Mouse (Mus musculus): ENCODE results near the gene Nr1i2. TPM values are rescaled to one million over a fixed set of nuclear protein-coding genes. Genes with fewer than 3 reads are reported as not detected.
"Not testable (repeated sequence)": the region's sequence is repeated elsewhere in the genome, so short reads cannot be mapped to it uniquely, and the experiment has no call there.

Gene Nr1i2
- polyA plus RNA-seq (2015; fragmentation: Nextera tagmentation; extraction: Ambion mirVana): not detected in 2 replicates

- no peaks in the 10 kb centered on the region for H3K4me1 ChIP-seq
- no peak within 1 kb of the TSS for H3K27ac ChIP-seq (replicated peaks)
- H3K9ac ChIP-seq: no peak within 1 kb of the TSS
- no peaks in the 10 kb centered on the region for H3K36me3 ChIP-seq
- no peaks in the 10 kb centered on the region for H3K27me3 ChIP-seq
- H3K4me3 ChIP-seq (replicated peaks): no peak within 1 kb of the TSS
- no peaks in the 10 kb centered on the region for H3K9me3 ChIP-seq (replicated peaks)
- H3K4me2 ChIP-seq (replicated peaks): no peak within 1 kb of the TSS
- 63% methylated on average over 7 of the region's 7 CpGs for WGBS
- no peak for ATAC-seq (ENCODE audit: insufficient number of reproducible peaks, low FRiP score, low TSS enrichment, low read depth)
Observed at GRCm38 (mm10) chr16:38294685-38295348, at the start of gene Nr1i2. Gene Nr1i2 (minus strand): TSS chr16:38294824.

DNA sequence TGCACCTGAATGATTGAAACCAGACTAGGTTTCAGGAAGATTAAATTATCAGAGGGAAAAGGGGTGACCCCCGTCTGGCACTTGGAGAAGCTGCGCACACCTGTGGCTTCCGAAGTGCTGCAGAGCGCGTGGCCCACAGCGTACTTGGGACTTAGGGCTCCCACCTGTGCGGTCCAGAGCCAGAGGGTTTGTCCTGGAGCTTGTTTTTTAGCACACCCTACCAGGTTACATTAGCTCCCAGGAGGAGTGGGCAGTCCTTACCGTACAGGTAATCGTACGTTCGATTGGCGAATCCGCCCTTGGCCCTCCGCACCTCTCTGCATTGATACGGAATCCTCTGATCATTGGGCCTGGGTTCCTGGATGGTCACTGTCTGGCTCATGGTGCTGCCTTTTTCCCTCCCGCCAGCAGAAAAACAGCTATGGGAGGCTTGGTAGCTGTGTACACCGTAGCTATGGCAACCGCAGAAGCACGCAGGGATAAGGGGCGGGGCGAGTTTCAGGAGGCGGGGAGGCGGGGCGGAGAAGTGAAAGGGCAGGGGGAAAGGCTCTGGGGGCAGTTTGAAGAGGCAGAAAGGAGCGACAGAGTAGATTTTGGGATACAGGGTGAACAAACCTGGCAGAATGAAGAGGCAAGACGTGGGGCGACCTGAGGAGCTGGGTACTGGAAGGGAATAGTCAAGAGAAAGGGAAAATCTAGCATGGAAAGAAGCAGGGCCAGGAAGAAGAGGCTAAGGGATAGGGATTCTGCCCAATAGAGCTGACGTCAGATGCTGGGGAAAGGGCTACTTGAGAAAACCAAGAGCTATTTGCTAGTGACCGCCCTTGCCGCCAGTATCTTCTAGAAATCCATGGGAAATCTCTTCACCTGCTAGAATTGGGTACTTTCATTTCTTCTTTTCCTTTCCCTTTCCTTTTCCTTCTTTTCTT, 47.0 kb upstream of the Nr1i2 start, which contains the start of gene Maats1:
Maats1 (minus strand) TSS at position 748 of the 929 bp plus-strand sequence.
- Histone ChIP-seq H3K36me3 (no peaks in the 10 kb centered on the region), H3K4me2 (replicated peaks) (peak within 1 kb of the TSS; percentile 72), H3K27me3 (no peaks in the 10 kb centered on the region), H3K9me3 (replicated peaks) (no peaks in the 10 kb centered on the region), H3K27ac (replicated peaks) (no peak within 1 kb of the TSS), H3K4me1 (peaks cover 7% of the 10 kb centered on the region), H3K9ac (peak within 1 kb of the TSS; percentile 12; the same call in 1 of the 2 replicates), H3K4me3 (replicated peaks) (peak within 1 kb of the TSS; percentile 38)
- WGBS: 8% methylated on average over 30 of the region's 30 CpGs
- peak; percentile 80 for ATAC-seq (ENCODE audit: insufficient number of reproducible peaks, low FRiP score, low TSS enrichment, low read depth)

- not testable (repeated sequence) for H3K9me3 ChIP-seq (replicated peaks); H3K4me1 ChIP-seq; H3K4me2 ChIP-seq (replicated peaks); H3K4me3 ChIP-seq (replicated peaks); H3K27me3 ChIP-seq; ATAC-seq (ENCODE audit: insufficient number of reproducible peaks, low FRiP score, low TSS enrichment, low read depth); H3K27ac ChIP-seq (replicated peaks); H3K9ac ChIP-seq; H3K36me3 ChIP-seq
- 86% methylated on average over 4 of the region's 4 CpGs for WGBS
Observed at GRCm38 (mm10) chr16:38338077-38338476, 43.5 kb upstream of the Nr1i2 start.

- Histone ChIP-seq H3K9me3 (replicated peaks) (no peaks in the 10 kb centered on the region), H3K4me1 (no peaks in the 10 kb centered on the region), H3K27me3 (no peaks in the 10 kb centered on the region), H3K4me3 (replicated peaks) (no peak overlapping the region), H3K36me3 (no peaks in the 10 kb centered on the region), H3K4me2 (replicated peaks) (no peak overlapping the region), H3K9ac (no peak overlapping the region), H3K27ac (replicated peaks) (no peak overlapping the region)
- 29% methylated on average over 6 of the region's 6 CpGs for WGBS
- no peak for ATAC-seq (ENCODE audit: insufficient number of reproducible peaks, low FRiP score, low TSS enrichment, low read depth)
Observed at GRCm38 (mm10) chr16:38334431-38334830, 39.8 kb upstream of the Nr1i2 start.

DNA sequence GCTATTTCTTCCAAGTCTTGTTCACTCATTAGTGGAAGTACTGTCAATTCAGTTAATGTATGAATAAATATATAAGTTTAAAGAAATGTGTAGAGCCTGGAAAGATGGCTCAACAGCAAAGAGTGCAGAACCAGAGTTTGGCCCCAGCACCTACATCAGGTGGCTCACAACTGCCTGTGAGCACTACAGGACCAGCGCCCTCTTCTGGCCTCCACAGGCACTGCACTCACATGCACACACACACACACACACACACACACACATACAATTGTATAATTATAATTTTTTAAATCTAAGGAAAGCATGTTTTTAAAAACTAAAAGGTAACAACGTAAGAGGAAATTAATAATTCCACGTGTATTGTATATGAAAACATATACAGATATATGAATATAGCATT, 34.7 kb upstream of the Nr1i2 start:
- no peak overlapping the region for H3K4me3 ChIP-seq (replicated peaks)
- no peaks in the 10 kb centered on the region for H3K9me3 ChIP-seq (replicated peaks)
- H3K36me3 ChIP-seq: no peaks in the 10 kb centered on the region
- no peak overlapping the region for H3K9ac ChIP-seq
- no peak for ATAC-seq (ENCODE audit: insufficient number of reproducible peaks, low FRiP score, low TSS enrichment, low read depth)
- H3K4me2 ChIP-seq (replicated peaks): no peak overlapping the region
- 86% methylated on average over 3 of the region's 3 CpGs for WGBS
- H3K27me3 ChIP-seq: no peaks in the 10 kb centered on the region
- no peaks in the 10 kb centered on the region for H3K4me1 ChIP-seq
- no peak overlapping the region for H3K27ac ChIP-seq (replicated peaks)

DNA sequence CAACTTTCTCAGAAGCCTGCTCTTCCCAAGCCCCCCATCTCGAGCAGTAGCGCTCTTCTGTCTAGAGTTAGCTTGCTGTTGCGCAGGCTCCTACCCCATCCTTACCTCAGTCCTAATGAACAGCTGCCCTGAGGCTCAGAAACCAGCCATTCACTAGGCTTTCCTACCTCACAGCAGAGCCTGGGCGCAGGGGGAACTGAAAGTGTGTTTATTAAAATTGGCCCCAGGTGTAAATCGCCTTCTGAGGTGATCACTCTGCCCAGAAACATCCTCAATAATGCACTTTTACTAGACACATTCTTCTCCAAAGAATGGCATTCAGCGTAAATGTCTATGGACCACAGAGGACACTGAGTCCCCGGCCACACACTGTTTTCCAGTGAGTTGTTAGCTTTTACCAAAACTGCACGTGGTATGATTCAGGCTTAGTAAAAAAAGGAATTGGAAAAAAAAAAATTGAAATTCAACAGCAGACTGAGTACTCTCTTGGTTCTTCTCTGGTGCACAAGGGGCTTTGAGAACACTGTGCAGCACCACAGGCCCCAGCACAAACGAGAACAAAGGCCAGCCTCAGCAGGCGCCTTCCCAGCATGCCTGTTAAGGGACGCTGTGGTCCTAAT, 32.3 kb upstream of the Nr1i2 start:
- Histone ChIP-seq H3K36me3 (no peaks in the 10 kb centered on the region), H3K4me3 (replicated peaks) (no peak overlapping the region), H3K9me3 (replicated peaks) (no peaks in the 10 kb centered on the region), H3K9ac (no peak overlapping the region), H3K27ac (replicated peaks) (no peak overlapping the region), H3K27me3 (no peaks in the 10 kb centered on the region), H3K4me2 (replicated peaks) (no peak overlapping the region), H3K4me1 (no peaks in the 10 kb centered on the region)
- WGBS: 81% methylated on average over 11 of the region's 11 CpGs
- ATAC-seq (ENCODE audit: insufficient number of reproducible peaks, low FRiP score, low TSS enrichment, low read depth): no peak

DNA sequence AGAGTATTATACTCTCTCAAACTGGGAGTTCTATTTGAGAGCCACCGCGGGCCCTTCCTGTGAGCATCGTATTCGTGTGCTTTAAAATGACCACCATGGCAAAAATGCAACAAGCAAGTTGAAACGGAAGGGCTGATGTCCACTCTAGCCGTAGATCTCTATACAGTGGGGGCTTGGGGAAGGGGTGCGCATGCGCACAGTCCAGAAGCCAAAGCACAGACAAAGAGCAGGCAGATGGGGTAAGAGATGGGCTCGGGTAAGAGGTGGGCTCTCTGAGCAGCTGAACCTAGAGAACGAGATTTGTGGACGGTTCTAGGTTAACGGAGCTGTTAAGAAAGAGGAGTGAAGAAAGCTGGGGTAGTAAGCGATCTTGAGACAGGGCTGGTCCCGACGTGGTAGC, 29.7 kb upstream of the Nr1i2 start:
- ATAC-seq (ENCODE audit: insufficient number of reproducible peaks, low FRiP score, low TSS enrichment, low read depth): no peak
- no peak overlapping the region for H3K4me2 ChIP-seq (replicated peaks)
- WGBS: 90% methylated on average over 15 of the region's 15 CpGs

GRCm38 (mm10) chr16:38321452-38321935, 26.9 kb upstream of the Nr1i2 start:
- Histone ChIP-seq H3K27me3 (no peaks in the 10 kb centered on the region), H3K4me3 (replicated peaks) (no peak overlapping the region), H3K9me3 (replicated peaks) (no peaks in the 10 kb centered on the region), H3K36me3 (no peaks in the 10 kb centered on the region), H3K27ac (replicated peaks) (no peak overlapping the region), H3K4me2 (replicated peaks) (peak overlapping the region; percentile 39; the same call in 1 of the 2 replicates), H3K9ac (no peak overlapping the region), H3K4me1 (no peaks in the 10 kb centered on the region)
- ATAC-seq (ENCODE audit: insufficient number of reproducible peaks, low FRiP score, low TSS enrichment, low read depth): no peak
- 30% methylated on average over 17 of the region's 17 CpGs for WGBS

More for the DNA sequence above, 29.7 kb upstream of the Nr1i2 start:
- H3K9me3 ChIP-seq (replicated peaks): no peaks in the 10 kb centered on the region
- no peak overlapping the region for H3K9ac ChIP-seq
- no peak overlapping the region for H3K27ac ChIP-seq (replicated peaks)
- H3K4me1 ChIP-seq: no peaks in the 10 kb centered on the region
- no peak overlapping the region for H3K4me3 ChIP-seq (replicated peaks)
- no peaks in the 10 kb centered on the region for H3K36me3 ChIP-seq
- no peaks in the 10 kb centered on the region for H3K27me3 ChIP-seq

GRCm38 (mm10) chr16:38319087-38319486, 24.5 kb upstream of the Nr1i2 start:
- H3K9ac ChIP-seq: no peak overlapping the region
- 92% methylated on average over 4 of the region's 4 CpGs for WGBS
- H3K4me2 ChIP-seq (replicated peaks): no peak overlapping the region
- no peak for ATAC-seq (ENCODE audit: insufficient number of reproducible peaks, low FRiP score, low TSS enrichment, low read depth)
- no peaks in the 10 kb centered on the region for H3K36me3 ChIP-seq
- no peaks in the 10 kb centered on the region for H3K27me3 ChIP-seq
- H3K27ac ChIP-seq (replicated peaks): no peak overlapping the region
- no peak overlapping the region for H3K4me3 ChIP-seq (replicated peaks)
- H3K9me3 ChIP-seq (replicated peaks): no peaks in the 10 kb centered on the region
- no peaks in the 10 kb centered on the region for H3K4me1 ChIP-seq

- no peaks in the 10 kb centered on the region for H3K36me3 ChIP-seq
- no peaks in the 10 kb centered on the region for H3K9me3 ChIP-seq (replicated peaks)
- H3K4me3 ChIP-seq (replicated peaks): no peak overlapping the region
- H3K4me1 ChIP-seq: no peaks in the 10 kb centered on the region
- ATAC-seq (ENCODE audit: insufficient number of reproducible peaks, low FRiP score, low TSS enrichment, low read depth): no peak
- H3K27ac ChIP-seq (replicated peaks): no peak overlapping the region
- H3K4me2 ChIP-seq (replicated peaks): no peak overlapping the region
- 68% methylated on average over 9 of the region's 9 CpGs for WGBS
- H3K9ac ChIP-seq: no peak overlapping the region
- no peaks in the 10 kb centered on the region for H3K27me3 ChIP-seq
Observed at GRCm38 (mm10) chr16:38318492-38318891, 23.9 kb upstream of the Nr1i2 start.

DNA sequence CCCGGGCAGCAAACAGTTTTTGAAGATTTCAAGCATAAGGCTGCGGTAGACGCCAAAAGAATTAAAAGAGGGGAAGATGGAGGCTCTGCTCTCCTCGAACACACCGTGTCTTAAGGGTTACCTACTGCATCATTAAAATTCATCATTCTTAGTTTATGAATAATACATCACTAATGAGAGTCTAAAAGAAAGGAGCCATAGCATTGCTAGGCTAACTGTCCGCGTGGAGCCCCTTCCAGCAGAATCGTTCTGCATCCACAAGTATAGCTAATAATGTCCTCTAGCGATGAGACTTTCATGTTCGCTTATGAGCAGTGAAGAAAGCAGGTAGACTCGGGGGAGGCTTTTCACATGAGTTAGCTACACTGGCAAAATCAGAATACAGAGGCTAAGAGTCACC, 13.6 kb upstream of the Nr1i2 start:
- H3K4me2 ChIP-seq (replicated peaks): no peak overlapping the region
- H3K36me3 ChIP-seq: no peaks in the 10 kb centered on the region
- H3K27ac ChIP-seq (replicated peaks): no peak overlapping the region
- H3K4me1 ChIP-seq: peaks cover 14% of the 10 kb centered on the region; the same call in 1 of the 2 replicates
- no peaks in the 10 kb centered on the region for H3K9me3 ChIP-seq (replicated peaks)
- WGBS: 85% methylated on average over 11 of the region's 11 CpGs
- H3K4me3 ChIP-seq (replicated peaks): no peak overlapping the region
- no peaks in the 10 kb centered on the region for H3K27me3 ChIP-seq
- H3K9ac ChIP-seq: no peak overlapping the region
- no peak for ATAC-seq (ENCODE audit: insufficient number of reproducible peaks, low FRiP score, low TSS enrichment, low read depth)
